Mouse (Mus musculus): ENCODE measurements around the gene Dgkg. TPM values are rescaled to one million over a fixed set of nuclear protein-coding genes. Genes with fewer than 3 reads are reported as not detected.

Gene Dgkg
- 0.17 and 0.18 TPM in 2 replicates for polyA plus RNA-seq (2012; ENCODE audit: low replicate concordance)

DNA sequence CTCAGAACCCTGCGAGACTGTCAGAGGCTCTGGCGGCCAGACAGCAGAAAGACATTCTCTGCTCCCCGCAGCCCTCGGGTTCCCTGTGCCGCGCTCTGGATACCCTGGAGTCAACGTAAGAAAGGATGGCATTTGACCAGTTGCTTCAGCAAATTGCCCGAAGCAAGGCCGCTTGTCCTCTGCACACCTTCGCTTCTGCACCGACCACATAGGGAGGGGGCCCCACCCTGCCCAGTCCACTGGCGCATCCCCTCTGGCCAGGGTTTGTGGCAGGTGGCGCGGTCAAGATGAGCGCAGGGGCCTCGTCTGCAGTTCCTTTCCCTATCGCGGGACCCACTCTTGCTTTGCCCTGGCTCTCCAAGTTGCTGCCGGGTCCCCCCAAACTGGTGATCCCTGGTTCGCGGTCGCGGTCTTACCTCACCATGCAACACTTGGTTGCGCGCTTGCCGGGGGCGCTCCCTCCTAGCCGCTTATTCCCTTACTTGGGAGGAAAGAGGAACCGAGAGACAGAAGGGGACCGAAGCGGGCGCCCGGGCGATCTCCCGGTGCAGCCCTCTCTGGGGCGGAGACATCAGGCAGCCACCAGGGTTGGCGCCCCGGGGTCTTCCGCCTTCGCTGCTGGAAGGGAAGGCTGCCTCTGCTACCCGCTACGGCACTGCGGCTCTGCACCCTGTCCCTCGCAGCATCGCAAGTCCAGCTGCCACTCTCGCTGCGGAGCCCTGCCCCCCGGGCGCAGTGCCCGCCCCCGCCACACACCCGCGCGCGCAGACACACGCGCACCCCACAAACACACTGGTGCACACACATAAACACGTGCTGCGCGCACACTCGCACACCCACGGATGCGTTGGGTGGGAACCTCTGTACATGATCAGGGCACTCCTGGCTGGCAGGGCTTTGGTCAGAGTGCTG lies at the start of gene Dgkg:
Gene Dgkg, minus strand, starts transcription at position 689 of the 912 bp plus-strand sequence.

DNA sequence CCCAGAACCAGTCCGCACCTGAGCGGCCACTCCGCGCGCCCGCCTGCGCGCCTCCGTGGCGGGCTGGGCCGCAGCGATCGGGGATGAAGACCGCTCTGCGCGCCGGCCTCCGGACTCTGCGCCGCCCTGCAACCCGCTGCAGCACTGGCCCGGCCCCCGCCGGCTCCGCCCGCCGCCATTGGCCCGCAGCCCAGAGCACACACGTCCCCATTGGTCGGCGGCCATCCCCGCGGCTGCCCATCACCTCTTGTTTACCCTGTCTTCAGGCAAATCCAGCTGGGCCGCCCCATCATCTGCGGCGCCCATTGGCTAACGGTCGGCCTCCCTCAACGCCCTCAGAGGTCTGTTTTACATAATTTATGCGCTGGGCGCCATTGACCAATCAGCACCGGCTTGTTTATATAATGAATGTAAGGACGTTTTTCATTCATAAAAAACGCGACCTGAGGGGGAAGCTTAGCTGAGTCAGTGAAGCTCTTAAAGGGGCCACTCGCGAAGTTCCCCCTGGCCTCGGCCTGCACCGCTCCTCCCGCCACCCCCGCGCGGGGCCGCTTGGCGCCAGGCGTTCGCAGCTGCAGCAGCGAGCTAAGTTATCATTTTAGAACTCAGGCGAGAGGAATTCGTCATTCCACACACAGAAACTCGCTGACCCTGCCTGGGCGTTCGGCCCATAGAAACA lies 217.4 kb downstream of the Dgkg start, which contains the start of gene Etv5:
Gene Etv5, minus strand, starts transcription at position 221 of the 679 bp plus-strand sequence.

Other genes with a start within 250 kb of the Dgkg start
- 45.7 and 46.2 TPM in 2 replicates for gene Etv5, start 217.5 kb downstream of the Dgkg start, polyA plus RNA-seq (2012; ENCODE audit: low replicate concordance)
- not detected in 2 replicates for gene Crygs, start 154.4 kb upstream of the Dgkg start, polyA plus RNA-seq (2012; ENCODE audit: low replicate concordance)
- 2.9 and 9.6 TPM in 2 replicates for gene Tbccd1, start 200.4 kb upstream of the Dgkg start, polyA plus RNA-seq (2012; ENCODE audit: low replicate concordance)
- gene Dnajb11, start 200.6 kb upstream of the Dgkg start, polyA plus RNA-seq (2012; ENCODE audit: low replicate concordance): 35.7 and 61.5 TPM in 2 replicates
- gene Ahsg, start 234.1 kb upstream of the Dgkg start, polyA plus RNA-seq (2012; ENCODE audit: low replicate concordance): not detected in 2 replicates